Mouse (Mus musculus): ENCODE data around the gene Olfr504.

GRCm38 (mm10) chr7:108614110-108614509, 48.5 kb upstream of the Olfr504 start:
- TF ChIP-seq CTCF (IDR thresholded peaks at IDR 0.05; ENCODE audit: low read depth) (no peak), EP300 (IDR thresholded peaks at IDR 0.05; ENCODE audit: low read depth) (no peak)

Data from liver, embryonic 14.5 days (tissue).